Mouse (Mus musculus) left cerebral cortex, postnatal 10 days (tissue): ENCODE results near the gene Olfr1413. TPM values are rescaled to one million over a fixed set of nuclear protein-coding genes. Genes with fewer than 3 reads are reported as not detected.

ENCODE experiments used
- total RNA-seq, 2 experiments: library from RNA; stranded (reverse); gene quantifications; 2 replicates each; pipeline ENCODE4 v1.2.3; 2021

Gene Olfr1413
- total RNA-seq, 2 experiments from 2014 or later, result not detected

Other genes starting within 250 kb of the Olfr1413 start
- gene Ndufa10, start 97.5 kb upstream of the Olfr1413 start, total RNA-seq, result 100 to 1,000 TPM; 195 to 216 TPM
- gene Olfr1416, start 86.2 kb upstream of the Olfr1413 start, total RNA-seq, result not detected
- gene Olfr1415, start 75.2 kb upstream of the Olfr1413 start, total RNA-seq, result not detected
- gene Olfr1414, start 52.7 kb upstream of the Olfr1413 start, total RNA-seq, result not detected
- not detected for gene Olfr1412, start 14.5 kb downstream of the Olfr1413 start, total RNA-seq
- not detected for gene Olfr1411, start 23.1 kb downstream of the Olfr1413 start, total RNA-seq
- gene Olfr1410, start 34.5 kb downstream of the Olfr1413 start, total RNA-seq, result not detected
- gene Olfr12, start 46.5 kb downstream of the Olfr1413 start, total RNA-seq, result not detected
- gene Cops9, start 70.7 kb downstream of the Olfr1413 start, total RNA-seq, result 100 to 1,000 TPM; 235 to 237 TPM
- gene Otos, start 77.5 kb downstream of the Olfr1413 start, total RNA-seq, result not detected